Mouse (Mus musculus): Measurements from ENCODE around the gene Rpl21. TPM values are rescaled to one million over a fixed set of nuclear protein-coding genes. Genes with fewer than 3 reads are reported as not detected.

Gene Rpl21
- polyA plus RNA-seq, 1 experiment from 2014 or later = 312 TPM

GRCm38 (mm10) chr5:146882261-146882660 is 49.6 kb downstream of the Rpl21 start:
- H3K9ac ChIP-seq = no peak overlapping the region
- ATAC-seq (ENCODE audit: low FRiP score, low read depth) = no peak
- no peak overlapping the region for H3K4me2 ChIP-seq
- H3K27me3 ChIP-seq = no peaks in the 10 kb centered on the region
- no peaks in the 10 kb centered on the region for H3K9me3 ChIP-seq
- H3K36me3 ChIP-seq = no peaks in the 10 kb centered on the region
- no peaks in the 10 kb centered on the region for H3K4me1 ChIP-seq (replicated peaks)
- H3K27ac ChIP-seq (replicated peaks) = no peak overlapping the region
- WGBS = 87% methylated on average over 6 of the region's 6 CpGs
- H3K4me3 ChIP-seq = no peak overlapping the region

GRCm38 (mm10) chr5:146883053-146883452 is 50.4 kb downstream of the Rpl21 start:
- no peak for ATAC-seq (ENCODE audit: low FRiP score, low read depth)
- Histone ChIP-seq H3K27me3 (no peaks in the 10 kb centered on the region), H3K27ac (replicated peaks) (no peak overlapping the region), H3K4me3 (no peak overlapping the region), H3K4me1 (replicated peaks) (no peaks in the 10 kb centered on the region), H3K9ac (no peak overlapping the region), H3K4me2 (no peak overlapping the region), H3K9me3 (no peaks in the 10 kb centered on the region), H3K36me3 (no peaks in the 10 kb centered on the region)
- WGBS = 75% methylated on average over 7 of the region's 7 CpGs

- H3K4me3 ChIP-seq = no peak overlapping the region
- ATAC-seq (ENCODE audit: low FRiP score, low read depth) = no peak
Observed at GRCm38 (mm10) chr5:146883486-146884272, 51.0 kb downstream of the Rpl21 start.

More at GRCm38 (mm10) chr5:146883486-146884272, 51.0 kb downstream of the Rpl21 start:
- Histone ChIP-seq H3K36me3 (no peaks in the 10 kb centered on the region), H3K4me2 (no peak overlapping the region), H3K27ac (replicated peaks) (no peak overlapping the region), H3K4me1 (replicated peaks) (no peaks in the 10 kb centered on the region), H3K27me3 (no peaks in the 10 kb centered on the region), H3K9me3 (no peaks in the 10 kb centered on the region), H3K9ac (no peak overlapping the region)
- WGBS = 84% methylated on average over 15 of the region's 15 CpGs

Other genes with a start within 250 kb of the Rpl21 start
- 21.0 and 27.5 TPM in 2 replicates for gene Gpr12, start 247.7 kb upstream of the Rpl21 start, polyA plus RNA-seq (2015; fragmentation: Nextera tagmentation; extraction: Ambion mirVana)
- gene Usp12, start 37.9 kb upstream of the Rpl21 start, polyA plus RNA-seq (2015; fragmentation: Nextera tagmentation; extraction: Ambion mirVana) = 16.2 and 17.1 TPM in 2 replicates
- gene Rasl11a, start 12.2 kb downstream of the Rpl21 start, polyA plus RNA-seq (2015; fragmentation: Nextera tagmentation; extraction: Ambion mirVana) = 9.3 and 9.9 TPM in 2 replicates
- gene Gtf3a, start 115.8 kb downstream of the Rpl21 start, polyA plus RNA-seq (2015; fragmentation: Nextera tagmentation; extraction: Ambion mirVana) = 107 and 112 TPM in 2 replicates
- 26.7 and 29.0 TPM in 2 replicates for gene Mtif3, start 130.9 kb downstream of the Rpl21 start, polyA plus RNA-seq (2015; fragmentation: Nextera tagmentation; extraction: Ambion mirVana)
- 4.5 and 6.5 TPM in 2 replicates for gene Lnx2, start 243.7 kb downstream of the Rpl21 start, polyA plus RNA-seq (2015; fragmentation: Nextera tagmentation; extraction: Ambion mirVana)
- gene Polr1d, start 244.2 kb downstream of the Rpl21 start, polyA plus RNA-seq (2015; fragmentation: Nextera tagmentation; extraction: Ambion mirVana) = 97.8 and 104 TPM in 2 replicates

Data from hindbrain, embryonic 15.5 days (tissue).